Mouse (Mus musculus): ENCODE data around the gene Vash2. TPM values are rescaled to one million over a fixed set of nuclear protein-coding genes. Genes with fewer than 3 reads are reported as not detected.
"Not testable (repeated sequence)": the region's sequence is repeated elsewhere in the genome, so short reads cannot be mapped to it uniquely, and the experiment has no call there.

The Vash2 gene
- polyA plus RNA-seq, 1 experiment from 2014 or later = 3.9 TPM

GRCm38 (mm10) chr1:190939803-190940202, 39.3 kb downstream of the Vash2 start:
- H3K36me3 ChIP-seq (ENCODE audit: control insufficient read depth, insufficient read depth) = peaks cover 82% of the 10 kb centered on the region
- H3K27ac ChIP-seq (ENCODE audit: low read depth, low read length) = no peak overlapping the region
- 92% methylated on average over 7 of the region's 7 CpGs for WGBS
- H3K4me1 ChIP-seq (replicated peaks; ENCODE audit: control insufficient read depth, insufficient read depth, low read length) = no peaks in the 10 kb centered on the region
- no peaks in the 10 kb centered on the region for H3K27me3 ChIP-seq (replicated peaks; ENCODE audit: control insufficient read depth, insufficient read depth, low read length)
- TF ChIP-seq CTCF (IDR thresholded peaks at IDR 0.05; ENCODE audit: low read depth) = no peak
- H3K9me3 ChIP-seq (ENCODE audit: control insufficient read depth) = no peaks in the 10 kb centered on the region
- H3K4me3 ChIP-seq (ENCODE audit: low read depth, low read length) = no peak overlapping the region
- no peak overlapping the region for H3K4me2 ChIP-seq (replicated peaks; ENCODE audit: low read depth)
- ATAC-seq = no peak
- H3K9ac ChIP-seq (ENCODE audit: low read depth, low read length) = no peak overlapping the region

- ATAC-seq = no peak
- TF ChIP-seq CTCF (IDR thresholded peaks at IDR 0.05; ENCODE audit: low read depth) = no peak
- Histone ChIP-seq H3K4me3 (ENCODE audit: low read depth, low read length) (no peak overlapping the region), H3K4me2 (replicated peaks; ENCODE audit: low read depth) (0 out of 2 replicates have a peak overlapping the region, but pooled peaks have one; percentile 37), H3K27me3 (replicated peaks; ENCODE audit: control insufficient read depth, insufficient read depth, low read length) (no peaks in the 10 kb centered on the region), H3K9ac (ENCODE audit: low read depth, low read length) (no peak overlapping the region), H3K4me1 (replicated peaks; ENCODE audit: control insufficient read depth, insufficient read depth, low read length) (peaks cover 5% of the 10 kb centered on the region; the same call in 1 of the 2 replicates), H3K9me3 (ENCODE audit: control insufficient read depth) (no peaks in the 10 kb centered on the region), H3K27ac (ENCODE audit: low read depth, low read length) (no peak overlapping the region), H3K36me3 (ENCODE audit: control insufficient read depth, insufficient read depth) (peaks cover 16% of the 10 kb centered on the region)
- 33% methylated on average over 6 of the region's 6 CpGs for WGBS
Observed at GRCm38 (mm10) chr1:190930181-190930580, 48.9 kb downstream of the Vash2 start.

GRCm38 (mm10) chr1:190929010-190929695, 49.9 kb downstream of the Vash2 start:
- TF ChIP-seq CTCF (IDR thresholded peaks at IDR 0.05; ENCODE audit: low read depth) = no peak
- Histone ChIP-seq H3K4me2 (replicated peaks; ENCODE audit: low read depth) (peak overlapping the region; percentile 76), H3K27me3 (replicated peaks; ENCODE audit: control insufficient read depth, insufficient read depth, low read length) (no peaks in the 10 kb centered on the region), H3K9ac (ENCODE audit: low read depth, low read length) (peak overlapping the region; percentile 78), H3K4me3 (ENCODE audit: low read depth, low read length) (peak overlapping the region; percentile 69), H3K4me1 (replicated peaks; ENCODE audit: control insufficient read depth, insufficient read depth, low read length) (peaks cover 5% of the 10 kb centered on the region; the same call in 1 of the 2 replicates), H3K36me3 (ENCODE audit: control insufficient read depth, insufficient read depth) (peaks cover 6% of the 10 kb centered on the region), H3K27ac (ENCODE audit: low read depth, low read length) (peak overlapping the region; percentile 98), H3K9me3 (ENCODE audit: control insufficient read depth) (no peaks in the 10 kb centered on the region)
- 4% methylated on average over 27 of the region's 27 CpGs for whole genome bisulfite sequencing
- no peak; the same call in 1 of the 2 replicates for ATAC-seq

GRCm38 (mm10) chr1:190928370-190929009, 50.6 kb downstream of the Vash2 start:
- Histone ChIP-seq H3K27me3 (replicated peaks; ENCODE audit: control insufficient read depth, insufficient read depth, low read length) (no peaks in the 10 kb centered on the region), H3K4me3 (ENCODE audit: low read depth, low read length) (peak overlapping the region; percentile 69), H3K27ac (ENCODE audit: low read depth, low read length) (peak overlapping the region; percentile 98), H3K9me3 (ENCODE audit: control insufficient read depth) (no peaks in the 10 kb centered on the region), H3K36me3 (ENCODE audit: control insufficient read depth, insufficient read depth) (no peaks in the 10 kb centered on the region; the same call in 1 of the 2 replicates), H3K4me1 (replicated peaks; ENCODE audit: control insufficient read depth, insufficient read depth, low read length) (peaks cover 5% of the 10 kb centered on the region; the same call in 1 of the 2 replicates), H3K9ac (ENCODE audit: low read depth, low read length) (peak overlapping the region; percentile 78), H3K4me2 (replicated peaks; ENCODE audit: low read depth) (peak overlapping the region; percentile 76)
- ATAC-seq = peak; percentile 95
- under 1% methylated on average over 41 of the region's 79 CpGs for WGBS
- 0 out of 2 replicates have a peak, but pooled peaks have one; percentile 23 for TF ChIP-seq CTCF (IDR thresholded peaks at IDR 0.05; ENCODE audit: low read depth)

- ATAC-seq = peak; percentile 46
- Histone ChIP-seq H3K4me1 (replicated peaks; ENCODE audit: control insufficient read depth, insufficient read depth, low read length) (peaks cover 5% of the 10 kb centered on the region; the same call in 1 of the 2 replicates), H3K9ac (ENCODE audit: low read depth, low read length) (peak overlapping the region; percentile 78), H3K9me3 (ENCODE audit: control insufficient read depth) (no peaks in the 10 kb centered on the region), H3K27ac (ENCODE audit: low read depth, low read length) (peak overlapping the region; percentile 98), H3K4me2 (replicated peaks; ENCODE audit: low read depth) (peak overlapping the region; percentile 76), H3K27me3 (replicated peaks; ENCODE audit: control insufficient read depth, insufficient read depth, low read length) (no peaks in the 10 kb centered on the region), H3K36me3 (ENCODE audit: control insufficient read depth, insufficient read depth) (no peaks in the 10 kb centered on the region; the same call in 1 of the 2 replicates), H3K4me3 (ENCODE audit: low read depth, low read length) (peak overlapping the region; percentile 69)
- no peak for TF ChIP-seq CTCF (IDR thresholded peaks at IDR 0.05; ENCODE audit: low read depth)
- 6% methylated on average over 16 of the region's 16 CpGs for WGBS
Observed at GRCm38 (mm10) chr1:190927751-190928369, 51.2 kb downstream of the Vash2 start.

- peak overlapping the region; percentile 76 for H3K4me2 ChIP-seq (replicated peaks; ENCODE audit: low read depth)
- no peak for TF ChIP-seq CTCF (IDR thresholded peaks at IDR 0.05; ENCODE audit: low read depth)
- no peaks in the 10 kb centered on the region for H3K27me3 ChIP-seq (replicated peaks; ENCODE audit: control insufficient read depth, insufficient read depth, low read length)
- no peaks in the 10 kb centered on the region; the same call in 1 of the 2 replicates for H3K36me3 ChIP-seq (ENCODE audit: control insufficient read depth, insufficient read depth)
- H3K9me3 ChIP-seq (ENCODE audit: control insufficient read depth) = no peaks in the 10 kb centered on the region
- 69% methylated on average over 3 of the region's 3 CpGs for WGBS
- peaks cover 5% of the 10 kb centered on the region; the same call in 1 of the 2 replicates for H3K4me1 ChIP-seq (replicated peaks; ENCODE audit: control insufficient read depth, insufficient read depth, low read length)
- no peak for ATAC-seq
- peak overlapping the region; percentile 98; the same call in 1 of the 2 replicates for H3K27ac ChIP-seq (ENCODE audit: low read depth, low read length)
- H3K9ac ChIP-seq (ENCODE audit: low read depth, low read length) = no peak overlapping the region; the same call in 1 of the 2 replicates
- H3K4me3 ChIP-seq (ENCODE audit: low read depth, low read length) = no peak overlapping the region; the same call in 1 of the 2 replicates
Observed at GRCm38 (mm10) chr1:190927311-190927710, 51.8 kb downstream of the Vash2 start.

- not testable (repeated sequence) for H3K27me3 ChIP-seq (replicated peaks; ENCODE audit: control insufficient read depth, insufficient read depth, low read length); H3K9me3 ChIP-seq (ENCODE audit: control insufficient read depth); ATAC-seq; H3K27ac ChIP-seq (ENCODE audit: low read depth, low read length); H3K9ac ChIP-seq (ENCODE audit: low read depth, low read length); H3K36me3 ChIP-seq (ENCODE audit: control insufficient read depth, insufficient read depth); H3K4me1 ChIP-seq (replicated peaks; ENCODE audit: control insufficient read depth, insufficient read depth, low read length); H3K4me3 ChIP-seq (ENCODE audit: low read depth, low read length); H3K4me2 ChIP-seq (replicated peaks; ENCODE audit: low read depth)
- WGBS = 85% methylated on average over 3 of the region's 3 CpGs
Observed at GRCm38 (mm10) chr1:190924812-190925211, 54.3 kb downstream of the Vash2 start, which contains the start of gene Angel2. Angel2 (plus strand) TSS chr1:190925112.
